Mouse (Mus musculus): ENCODE results near the gene Rfc2.
"Not testable (repeated sequence)": the region's sequence is repeated elsewhere in the genome, so short reads cannot be mapped to it uniquely, and the experiment has no call there.

The Rfc2 gene

GRCm38 (mm10) chr5:134644643-134645118 lies 63.5 kb downstream of the Rfc2 start:
- no peak for DNase-seq (ENCODE audit: extremely low read depth, low read depth, low spot score)

DNA sequence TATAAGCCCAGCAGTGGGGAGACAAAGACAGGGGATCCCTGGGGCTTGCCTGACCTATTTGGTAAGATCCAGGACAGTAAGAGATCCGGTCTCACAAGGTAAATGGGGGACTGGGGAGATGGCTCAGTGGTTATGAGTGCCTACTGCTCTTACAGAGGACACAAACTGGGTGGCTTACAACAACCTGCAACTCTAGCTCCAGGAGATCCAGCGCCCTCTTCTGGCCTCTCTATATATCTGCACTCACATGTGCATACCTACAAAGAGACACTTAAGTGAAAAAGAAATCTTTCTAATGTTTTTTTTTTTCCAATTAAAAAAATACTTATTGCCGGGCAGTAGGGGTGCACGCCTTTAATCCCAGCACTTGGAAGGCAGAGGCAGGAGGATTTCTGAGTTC lies 65.3 kb downstream of the Rfc2 start:
- DNase-seq (ENCODE audit: extremely low read depth, low read depth, low spot score): no peak

DNA sequence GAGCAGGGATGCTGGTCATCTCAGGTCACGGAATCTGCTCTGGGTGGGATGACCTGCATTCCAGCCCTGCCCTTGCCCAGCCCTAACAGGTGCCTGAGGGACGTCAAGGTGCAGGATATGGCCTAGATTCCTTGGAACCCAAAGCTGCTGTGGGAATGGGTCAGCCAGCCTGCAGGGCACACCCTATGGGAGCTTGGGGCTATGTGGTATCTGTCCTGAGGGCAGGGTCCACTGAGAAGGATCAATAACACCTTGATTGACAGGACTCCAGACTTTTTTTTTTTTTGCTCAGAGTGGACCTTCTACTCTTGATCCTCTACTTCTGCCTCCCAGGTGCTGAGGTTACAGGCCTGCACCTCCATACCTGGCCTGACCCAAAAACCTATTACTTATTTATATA lies 66.2 kb downstream of the Rfc2 start:
- DNase-seq (ENCODE audit: extremely low read depth, low read depth, low spot score): no peak

GRCm38 (mm10) chr5:134648976-134649375 lies 67.8 kb downstream of the Rfc2 start:
- not testable (repeated sequence) for DNase-seq (ENCODE audit: extremely low read depth, low read depth, low spot score)

DNA sequence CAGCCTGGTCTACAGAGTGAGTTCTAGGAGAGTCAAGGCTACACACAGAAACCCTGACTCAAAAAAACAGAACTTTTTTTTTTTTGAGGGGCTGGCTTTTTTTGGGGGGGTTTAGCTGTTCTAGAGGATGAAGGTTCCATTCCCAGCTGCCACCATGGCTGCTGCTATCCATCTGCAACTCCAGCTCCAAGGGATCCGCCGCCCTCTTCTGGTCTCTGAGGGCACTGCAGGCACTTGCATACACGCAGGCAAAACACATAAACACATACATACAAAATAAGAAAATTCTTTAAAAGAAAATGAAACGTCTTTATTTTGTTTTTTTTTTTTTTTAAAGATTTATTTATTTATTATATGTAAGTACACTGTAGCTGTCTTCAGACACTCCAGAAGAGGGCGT lies 69.8 kb downstream of the Rfc2 start:
- no peak for DNase-seq (ENCODE audit: extremely low read depth, low read depth, low spot score)

All from fat pad, adult 2 months (tissue).